Mouse (Mus musculus): ENCODE measurements around the gene Defa35. TPM values are rescaled to one million over a fixed set of nuclear protein-coding genes. Genes with fewer than 3 reads are reported as not detected.
"Not testable (repeated sequence)": the region's sequence is repeated elsewhere in the genome, so short reads cannot be mapped to it uniquely, and the experiment has no call there.

The Defa35 gene
- not detected in 2 replicates for polyA plus RNA-seq (2014; fragmentation: Nextera tagmentation; extraction: Ambion mirVana)

- not testable (repeated sequence) for ATAC-seq (ENCODE audit: insufficient read depth); DNase-seq; H3K27ac ChIP-seq (ENCODE audit: low read depth); H3K9me3 ChIP-seq (ENCODE audit: low read depth, low read length); H3K36me3 ChIP-seq (ENCODE audit: insufficient read depth); H3K27me3 ChIP-seq (ENCODE audit: insufficient read depth, low read length); H3K4me1 ChIP-seq (ENCODE audit: insufficient read depth); H3K4me2 ChIP-seq; H3K4me3 ChIP-seq (ENCODE audit: low read depth, low read length); H3K9ac ChIP-seq
- WGBS = 73% methylated on average over 1 of the region's 1 CpGs
Observed at GRCm38 (mm10) chr8:21064738-21065137, at the start of gene Defa35. Gene Defa35 (plus strand): TSS chr8:21065038.

- not testable (repeated sequence) for H3K4me1 ChIP-seq (ENCODE audit: insufficient read depth); H3K9me3 ChIP-seq (ENCODE audit: low read depth, low read length); H3K36me3 ChIP-seq (ENCODE audit: insufficient read depth); H3K27ac ChIP-seq (ENCODE audit: low read depth); H3K9ac ChIP-seq; H3K27me3 ChIP-seq (ENCODE audit: insufficient read depth, low read length); ATAC-seq (ENCODE audit: insufficient read depth); DNase-seq; H3K4me2 ChIP-seq; H3K4me3 ChIP-seq (ENCODE audit: low read depth, low read length)
- WGBS = no CpG with 5 or more reads among the region's 1 CpGs
Observed at GRCm38 (mm10) chr8:21025245-21025644, 39.6 kb upstream of the Defa35 start, which contains the start of gene Defa21. Gene Defa21 (plus strand): TSS chr8:21025545.

DNA sequence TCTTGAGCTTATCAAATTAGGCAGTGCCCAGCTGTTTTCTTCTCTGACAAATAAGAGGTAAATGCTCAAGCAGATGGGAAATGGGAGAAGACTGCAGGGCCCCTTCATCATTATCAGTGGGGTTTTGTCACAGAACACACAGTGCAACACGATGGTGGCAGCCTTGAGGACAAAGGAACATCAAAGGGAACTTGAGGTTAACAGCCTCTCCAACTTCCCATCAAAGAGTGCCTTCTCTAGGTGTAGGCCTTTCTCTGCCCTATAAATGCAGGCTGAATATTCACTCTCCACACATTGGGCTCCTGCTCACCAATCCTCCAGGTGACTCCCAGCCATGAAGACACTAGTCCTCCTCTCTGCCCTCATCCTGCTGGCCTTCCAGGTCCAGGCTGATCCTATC, 10.1 kb upstream of the Defa35 start, which contains the start of gene Defa23:
Defa23 (plus strand) TSS at position 301 of the 400 bp plus-strand sequence.
- WGBS = no CpG with 5 or more reads among the region's 1 CpGs
- H3K4me2 ChIP-seq; ATAC-seq (ENCODE audit: insufficient read depth): not testable (repeated sequence)

GRCm38 (mm10) chr8:21084142-21084541, 19.3 kb downstream of the Defa35 start, which contains the start of gene Defa25:
Gene Defa25 (plus strand): TSS chr8:21084442.
- H3K4me2 ChIP-seq; ATAC-seq (ENCODE audit: insufficient read depth); H3K27me3 ChIP-seq (ENCODE audit: insufficient read depth, low read length); H3K9ac ChIP-seq; H3K9me3 ChIP-seq (ENCODE audit: low read depth, low read length); DNase-seq; H3K27ac ChIP-seq (ENCODE audit: low read depth); H3K4me1 ChIP-seq (ENCODE audit: insufficient read depth); H3K36me3 ChIP-seq (ENCODE audit: insufficient read depth); H3K4me3 ChIP-seq (ENCODE audit: low read depth, low read length): not testable (repeated sequence)

More for the DNA sequence above, 10.1 kb upstream of the Defa35 start, which contains the start of gene Defa23:
- not testable (repeated sequence) for DNase-seq; H3K9ac ChIP-seq; H3K36me3 ChIP-seq (ENCODE audit: insufficient read depth); H3K9me3 ChIP-seq (ENCODE audit: low read depth, low read length); H3K4me3 ChIP-seq (ENCODE audit: low read depth, low read length); H3K4me1 ChIP-seq (ENCODE audit: insufficient read depth); H3K27me3 ChIP-seq (ENCODE audit: insufficient read depth, low read length); H3K27ac ChIP-seq (ENCODE audit: low read depth)

DNA sequence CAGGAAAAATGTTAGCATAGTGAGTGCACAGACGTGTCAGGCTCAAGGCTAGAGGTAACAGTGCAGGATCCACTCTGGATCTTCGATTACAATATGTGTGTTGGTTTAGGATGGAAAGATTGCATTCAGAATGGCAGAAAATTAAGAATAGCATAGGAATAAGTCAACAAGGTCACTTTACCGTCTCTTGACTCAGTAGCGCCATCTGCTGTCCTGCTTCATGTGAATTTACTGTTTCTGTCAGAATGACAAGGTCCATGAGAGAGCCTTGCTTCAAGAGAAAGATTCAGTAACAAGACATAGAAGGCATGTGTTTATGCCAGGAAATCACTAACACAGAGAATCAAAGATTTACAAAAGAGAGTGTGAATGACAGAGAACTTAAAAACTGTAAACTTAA, 28.3 kb downstream of the Defa35 start:
- no peak overlapping the region for H3K27ac ChIP-seq (ENCODE audit: low read depth)
- no peak overlapping the region for H3K4me2 ChIP-seq
- TF ChIP-seq CTCF (IDR thresholded peaks at IDR 0.05; ENCODE audit: low read depth) = peak; percentile 16; the same call in 1 of the 2 replicates
- DNase-seq = peak; percentile 24
- no peaks in the 10 kb centered on the region for H3K27me3 ChIP-seq (ENCODE audit: insufficient read depth, low read length)
- no peaks in the 10 kb centered on the region for H3K36me3 ChIP-seq (ENCODE audit: insufficient read depth)
- no peak overlapping the region for H3K4me3 ChIP-seq (ENCODE audit: low read depth, low read length)
- no peak for ATAC-seq (ENCODE audit: insufficient read depth)
- 32% methylated on average over 4 of the region's 4 CpGs for WGBS
- H3K9ac ChIP-seq = no peak overlapping the region
- H3K4me1 ChIP-seq (ENCODE audit: insufficient read depth) = no peaks in the 10 kb centered on the region
- no peaks in the 10 kb centered on the region for H3K9me3 ChIP-seq (ENCODE audit: low read depth, low read length)

- not testable (repeated sequence) for H3K4me1 ChIP-seq (ENCODE audit: insufficient read depth); H3K36me3 ChIP-seq (ENCODE audit: insufficient read depth); H3K4me2 ChIP-seq; H3K4me3 ChIP-seq (ENCODE audit: low read depth, low read length); H3K27ac ChIP-seq (ENCODE audit: low read depth); ATAC-seq (ENCODE audit: insufficient read depth); H3K27me3 ChIP-seq (ENCODE audit: insufficient read depth, low read length); H3K9me3 ChIP-seq (ENCODE audit: low read depth, low read length); H3K9ac ChIP-seq; DNase-seq
- no CpG with 5 or more reads among the region's 2 CpGs for WGBS
Observed at GRCm38 (mm10) chr8:21095950-21096349, 31.1 kb downstream of the Defa35 start, which contains the start of gene Gm14851. Gene Gm14851 (minus strand): TSS chr8:21096050.

Other genes starting within 250 kb of the Defa35 start
- not detected in 2 replicates for gene Defb33, start 172.4 kb upstream of the Defa35 start, polyA plus RNA-seq (2014; fragmentation: Nextera tagmentation; extraction: Ambion mirVana)
- not detected in 2 replicates for gene Gm15056, start 162.4 kb upstream of the Defa35 start, polyA plus RNA-seq (2014; fragmentation: Nextera tagmentation; extraction: Ambion mirVana)
- not detected in 2 replicates for gene Gm6040, start 143.0 kb upstream of the Defa35 start, polyA plus RNA-seq (2014; fragmentation: Nextera tagmentation; extraction: Ambion mirVana)
- gene AY761185, start 120.3 kb upstream of the Defa35 start, polyA plus RNA-seq (2014; fragmentation: Nextera tagmentation; extraction: Ambion mirVana) = not detected in 2 replicates
- not detected in 2 replicates for gene Defa21, start 39.5 kb upstream of the Defa35 start, polyA plus RNA-seq (2014; fragmentation: Nextera tagmentation; extraction: Ambion mirVana)
- not detected in 2 replicates for gene Defa23, start 10.0 kb upstream of the Defa35 start, polyA plus RNA-seq (2014; fragmentation: Nextera tagmentation; extraction: Ambion mirVana)
- not detected in 2 replicates for gene Defa25, start 19.4 kb downstream of the Defa35 start, polyA plus RNA-seq (2014; fragmentation: Nextera tagmentation; extraction: Ambion mirVana)
- not detected in 2 replicates for gene Gm14851, start 31.0 kb downstream of the Defa35 start, polyA plus RNA-seq (2014; fragmentation: Nextera tagmentation; extraction: Ambion mirVana)
- not detected in 2 replicates for gene Defa30, start 69.6 kb downstream of the Defa35 start, polyA plus RNA-seq (2014; fragmentation: Nextera tagmentation; extraction: Ambion mirVana)
- not detected in 2 replicates for gene Defa22, start 97.2 kb downstream of the Defa35 start, polyA plus RNA-seq (2014; fragmentation: Nextera tagmentation; extraction: Ambion mirVana)
- not detected in 2 replicates for gene Defa31, start 126.6 kb downstream of the Defa35 start, polyA plus RNA-seq (2014; fragmentation: Nextera tagmentation; extraction: Ambion mirVana)
- gene Gm15293, start 136.5 kb downstream of the Defa35 start, polyA plus RNA-seq (2014; fragmentation: Nextera tagmentation; extraction: Ambion mirVana) = not detected in 2 replicates
- gene Gm15292, start 184.7 kb downstream of the Defa35 start, polyA plus RNA-seq (2014; fragmentation: Nextera tagmentation; extraction: Ambion mirVana) = not detected in 2 replicates

Measured in lung, embryonic 14.5 days (tissue).